Mouse (Mus musculus): ENCODE data around the gene Clba1. TPM values are rescaled to one million over a fixed set of nuclear protein-coding genes. Genes with fewer than 3 reads are reported as not detected.
"Not testable (repeated sequence)": the region's sequence is repeated elsewhere in the genome, so short reads cannot be mapped to it uniquely, and the experiment has no call there.

The Clba1 gene
- total and polyA plus RNA-seq, 2 experiments from 2014 or later, result 16.9 to 21.0 TPM

DNA sequence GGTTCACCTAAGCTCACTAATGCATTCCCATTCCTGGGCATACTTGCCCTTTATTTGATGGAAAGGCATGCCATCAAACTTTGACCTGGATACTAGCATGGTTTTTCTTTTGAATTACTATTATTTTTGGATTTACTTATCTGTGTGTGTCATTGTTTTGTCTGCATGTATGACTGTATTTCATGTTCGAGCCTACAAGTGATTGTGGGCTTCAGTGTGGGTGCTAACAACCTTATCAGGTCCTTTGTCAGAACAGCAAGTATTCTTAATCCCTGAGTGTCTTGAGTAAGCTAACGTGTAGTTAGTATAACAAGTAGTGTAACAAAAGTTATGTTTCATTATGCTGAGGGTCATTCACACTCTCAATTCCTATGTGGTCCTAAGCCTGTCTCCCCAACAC lies 21.4 kb downstream of the Clba1 start:
- Histone ChIP-seq H3K36me3 (ENCODE audit: insufficient read depth, low read length) (0 out of 2 replicates have a peak, but pooled peaks cover 4% of the 10 kb centered on the region), H3K4me1 (ENCODE audit: insufficient read depth, low read length) (peaks cover 17% of the 10 kb centered on the region), H3K27ac (peak overlapping the region; percentile 81), H3K4me3 (ENCODE audit: low read length) (peak overlapping the region; percentile 74), H3K9me3 (ENCODE audit: low read length) (no peaks in the 10 kb centered on the region), H3K4me2 (ENCODE audit: low read depth, low read length) (peak overlapping the region; percentile 87), H3K9ac (replicated peaks; ENCODE audit: low read length) (peak overlapping the region; percentile 80), H3K27me3 (ENCODE audit: insufficient read depth, low read length) (no peaks in the 10 kb centered on the region)
- WGBS, result 34% methylated on average over 2 of the region's 2 CpGs
- ATAC-seq, result no peak
- no peak for DNase-seq (ENCODE audit: low spot score)
- no peak for TF ChIP-seq CTCF (IDR thresholded peaks at IDR 0.05; ENCODE audit: low read depth)

- ATAC-seq (no peak), DNase-seq (ENCODE audit: low spot score) (no peak)
- peak overlapping the region; percentile 87 for H3K4me2 ChIP-seq (ENCODE audit: low read depth, low read length)
- peaks cover 17% of the 10 kb centered on the region for H3K4me1 ChIP-seq (ENCODE audit: insufficient read depth, low read length)
- no peak for TF ChIP-seq CTCF (IDR thresholded peaks at IDR 0.05; ENCODE audit: low read depth)
- 85% methylated on average over 3 of the region's 3 CpGs for WGBS
- H3K27me3 ChIP-seq (ENCODE audit: insufficient read depth, low read length), result no peaks in the 10 kb centered on the region
- H3K27ac ChIP-seq, result no peak overlapping the region
- peak overlapping the region; percentile 80 for H3K9ac ChIP-seq (replicated peaks; ENCODE audit: low read length)
- 0 out of 2 replicates have a peak, but pooled peaks cover 4% of the 10 kb centered on the region for H3K36me3 ChIP-seq (ENCODE audit: insufficient read depth, low read length)
- peak overlapping the region; percentile 74 for H3K4me3 ChIP-seq (ENCODE audit: low read length)
- H3K9me3 ChIP-seq (ENCODE audit: low read length), result no peaks in the 10 kb centered on the region
Observed at GRCm38 (mm10) chr12:112830570-112830969, 21.8 kb downstream of the Clba1 start.

DNA sequence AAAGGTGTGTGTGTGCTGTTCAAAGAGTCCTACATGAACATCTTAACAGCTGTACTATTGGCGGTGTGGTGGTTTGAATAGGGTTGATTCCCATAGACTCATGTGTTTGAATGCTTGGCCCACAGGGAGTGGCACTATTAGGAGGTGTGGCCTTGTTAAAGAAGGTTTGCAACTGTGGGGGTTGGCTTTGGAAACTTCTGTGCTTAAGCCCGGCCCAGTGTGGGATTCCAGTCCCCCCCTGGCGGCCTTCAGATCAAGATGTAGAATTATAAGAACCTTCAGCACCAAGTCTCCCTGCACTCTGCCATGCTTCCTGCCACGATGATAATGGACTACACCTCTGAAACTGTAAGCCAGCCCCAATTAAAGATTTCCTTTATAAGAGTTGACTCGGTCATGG lies 23.7 kb downstream of the Clba1 start:
- Histone ChIP-seq H3K27me3 (ENCODE audit: insufficient read depth, low read length) (no peaks in the 10 kb centered on the region), H3K9me3 (ENCODE audit: low read length) (no peaks in the 10 kb centered on the region), H3K4me3 (ENCODE audit: low read length) (no peak overlapping the region), H3K27ac (no peak overlapping the region), H3K9ac (replicated peaks; ENCODE audit: low read length) (no peak overlapping the region), H3K4me1 (ENCODE audit: insufficient read depth, low read length) (peaks cover 14% of the 10 kb centered on the region), H3K36me3 (ENCODE audit: insufficient read depth, low read length) (0 out of 2 replicates have a peak, but pooled peaks cover 4% of the 10 kb centered on the region), H3K4me2 (ENCODE audit: low read depth, low read length) (no peak overlapping the region)
- DNase-seq (ENCODE audit: low spot score) (no peak), ATAC-seq (no peak)
- 95% methylated on average over 5 of the region's 5 CpGs for WGBS
- TF ChIP-seq CTCF (IDR thresholded peaks at IDR 0.05; ENCODE audit: low read depth), result no peak

GRCm38 (mm10) chr12:112833527-112833926 lies 24.8 kb downstream of the Clba1 start:
- no peak overlapping the region for H3K4me3 ChIP-seq (ENCODE audit: low read length)
- no peak for DNase-seq (ENCODE audit: low spot score)
- WGBS, result 87% methylated on average over 6 of the region's 6 CpGs
- peaks cover 7% of the 10 kb centered on the region for H3K4me1 ChIP-seq (ENCODE audit: insufficient read depth, low read length)
- no peaks in the 10 kb centered on the region for H3K27me3 ChIP-seq (ENCODE audit: insufficient read depth, low read length)
- 0 out of 2 replicates have a peak, but pooled peaks cover 4% of the 10 kb centered on the region for H3K36me3 ChIP-seq (ENCODE audit: insufficient read depth, low read length)
- H3K9ac ChIP-seq (replicated peaks; ENCODE audit: low read length), result no peak overlapping the region
- no peak overlapping the region for H3K27ac ChIP-seq
- no peaks in the 10 kb centered on the region for H3K9me3 ChIP-seq (ENCODE audit: low read length)
- TF ChIP-seq CTCF (IDR thresholded peaks at IDR 0.05; ENCODE audit: low read depth), result no peak
- no peak overlapping the region for H3K4me2 ChIP-seq (ENCODE audit: low read depth, low read length)
- no peak for ATAC-seq

GRCm38 (mm10) chr12:112835046-112835445 lies 26.3 kb downstream of the Clba1 start:
- no peak overlapping the region for H3K27ac ChIP-seq
- no peaks in the 10 kb centered on the region for H3K27me3 ChIP-seq (ENCODE audit: insufficient read depth, low read length)
- no peak for ATAC-seq
- H3K4me2 ChIP-seq (ENCODE audit: low read depth, low read length), result no peak overlapping the region
- peaks cover 7% of the 10 kb centered on the region for H3K4me1 ChIP-seq (ENCODE audit: insufficient read depth, low read length)
- no peaks in the 10 kb centered on the region for H3K9me3 ChIP-seq (ENCODE audit: low read length)
- TF ChIP-seq CTCF (IDR thresholded peaks at IDR 0.05; ENCODE audit: low read depth), result no peak
- WGBS, result 58% methylated on average over 2 of the region's 2 CpGs
- H3K9ac ChIP-seq (replicated peaks; ENCODE audit: low read length), result no peak overlapping the region
- no peak for DNase-seq (ENCODE audit: low spot score)
- H3K36me3 ChIP-seq (ENCODE audit: insufficient read depth, low read length), result 0 out of 2 replicates have a peak, but pooled peaks cover 4% of the 10 kb centered on the region
- no peak overlapping the region for H3K4me3 ChIP-seq (ENCODE audit: low read length)

DNA sequence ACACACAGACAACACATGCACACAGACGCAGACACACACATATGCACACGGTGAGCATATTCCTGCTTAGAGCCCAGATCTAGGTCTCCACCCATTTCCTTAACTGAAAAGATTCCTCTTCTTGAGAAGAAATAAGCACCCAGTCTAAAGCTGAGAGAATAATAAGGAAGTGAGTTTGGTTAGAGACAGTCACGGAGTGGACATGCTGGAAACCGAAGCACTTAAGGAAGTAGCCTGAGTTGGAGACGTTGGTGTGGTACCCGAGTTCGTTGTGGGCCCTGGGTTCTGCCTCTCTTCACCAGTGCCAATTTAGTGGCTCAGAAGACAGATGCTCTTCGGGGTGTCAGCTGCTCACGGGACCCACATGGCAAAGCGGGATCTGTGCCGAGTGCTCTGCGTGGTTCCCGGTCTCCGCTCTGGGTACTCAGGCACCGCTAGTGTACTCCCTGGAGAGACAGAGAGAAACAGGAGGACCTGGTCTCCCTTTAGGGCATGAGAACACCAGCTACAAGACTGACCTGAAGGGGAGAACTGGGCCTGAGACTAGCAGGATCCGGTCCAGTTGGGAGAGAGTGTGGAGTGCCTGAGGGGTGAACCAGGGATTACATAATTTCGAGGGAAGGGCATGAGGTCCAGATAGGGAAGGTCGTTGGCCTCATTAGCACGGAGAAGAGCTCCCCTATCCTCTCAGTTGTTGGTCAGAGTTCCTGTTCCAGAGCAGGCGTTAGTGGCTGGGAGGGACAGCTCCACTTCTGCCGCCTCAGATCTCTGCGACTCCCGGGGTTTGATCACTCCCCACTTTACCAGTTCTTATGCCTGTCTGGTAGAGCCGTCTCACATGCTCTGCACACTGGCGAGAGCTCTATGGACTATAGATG lies 31.7 kb downstream of the Clba1 start:
- Histone ChIP-seq H3K27ac (no peak overlapping the region), H3K9me3 (ENCODE audit: low read length) (no peaks in the 10 kb centered on the region), H3K4me2 (ENCODE audit: low read depth, low read length) (no peak overlapping the region), H3K9ac (replicated peaks; ENCODE audit: low read length) (no peak overlapping the region), H3K4me3 (ENCODE audit: low read length) (no peak overlapping the region), H3K27me3 (ENCODE audit: insufficient read depth, low read length) (no peaks in the 10 kb centered on the region), H3K4me1 (ENCODE audit: insufficient read depth, low read length) (no peaks in the 10 kb centered on the region), H3K36me3 (ENCODE audit: insufficient read depth, low read length) (no peaks in the 10 kb centered on the region)
- DNase-seq (ENCODE audit: low spot score) (no peak), ATAC-seq (no peak)
- TF ChIP-seq CTCF (IDR thresholded peaks at IDR 0.05; ENCODE audit: low read depth), result no peak
- 78% methylated on average over 25 of the region's 25 CpGs for WGBS

GRCm38 (mm10) chr12:112841338-112841892 lies 32.7 kb downstream of the Clba1 start:
- H3K27me3 ChIP-seq (ENCODE audit: insufficient read depth, low read length); H3K36me3 ChIP-seq (ENCODE audit: insufficient read depth, low read length); H3K27ac ChIP-seq; H3K4me1 ChIP-seq (ENCODE audit: insufficient read depth, low read length); H3K4me3 ChIP-seq (ENCODE audit: low read length); H3K4me2 ChIP-seq (ENCODE audit: low read depth, low read length); ATAC-seq; H3K9me3 ChIP-seq (ENCODE audit: low read length); DNase-seq (ENCODE audit: low spot score); H3K9ac ChIP-seq (replicated peaks; ENCODE audit: low read length): not testable (repeated sequence)
- WGBS, result 78% methylated on average over 4 of the region's 4 CpGs

DNA sequence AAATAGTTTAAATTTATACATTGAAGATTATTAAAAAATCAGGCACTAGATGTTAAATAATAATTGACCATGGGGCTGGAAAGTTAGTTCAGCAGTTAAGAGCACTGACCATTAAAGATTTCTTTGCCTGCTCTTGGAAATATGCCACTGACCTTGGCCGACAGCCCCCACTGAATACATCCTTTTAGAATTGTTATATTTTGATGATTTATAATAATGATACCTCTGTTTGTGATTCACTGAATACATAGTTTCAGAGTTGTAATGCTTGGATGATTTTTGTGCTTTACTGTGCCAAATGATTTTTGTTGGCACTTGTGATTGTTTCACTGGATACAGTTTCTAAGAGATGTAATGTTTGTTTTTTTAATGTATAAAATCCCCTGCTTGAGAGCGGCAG lies 33.4 kb downstream of the Clba1 start:
- not testable (repeated sequence) for H3K9ac ChIP-seq (replicated peaks; ENCODE audit: low read length); H3K4me2 ChIP-seq (ENCODE audit: low read depth, low read length); H3K27ac ChIP-seq; DNase-seq (ENCODE audit: low spot score); H3K4me1 ChIP-seq (ENCODE audit: insufficient read depth, low read length); H3K27me3 ChIP-seq (ENCODE audit: insufficient read depth, low read length); ATAC-seq; H3K36me3 ChIP-seq (ENCODE audit: insufficient read depth, low read length); H3K4me3 ChIP-seq (ENCODE audit: low read length); H3K9me3 ChIP-seq (ENCODE audit: low read length)
- WGBS, result 79% methylated on average over 2 of the region's 2 CpGs

Measured in hindbrain, postnatal 0 days (tissue).